Mouse (Mus musculus) embryonic fibroblast, embryonic 13.5 days (primary cell): ENCODE measurements around the gene Ednra.

Experiments
- CTCF ChIP-seq: IDR thresholded peaks from 2 replicates; pipeline ENCODE4 v1.5.1; 2011; ENCODE audit warnings: mild to moderate bottlenecking, control low read depth, low read length, moderate library complexity, borderline replicate concordance; ENCODE audit not compliant: insufficient read depth
- POLR2A ChIP-seq: IDR thresholded peaks from 2 replicates; pipeline ENCODE4 v1.6.1; 2011; ENCODE audit warnings: low read depth, mild to moderate bottlenecking, control low read depth, low read length, moderate library complexity

DNA sequence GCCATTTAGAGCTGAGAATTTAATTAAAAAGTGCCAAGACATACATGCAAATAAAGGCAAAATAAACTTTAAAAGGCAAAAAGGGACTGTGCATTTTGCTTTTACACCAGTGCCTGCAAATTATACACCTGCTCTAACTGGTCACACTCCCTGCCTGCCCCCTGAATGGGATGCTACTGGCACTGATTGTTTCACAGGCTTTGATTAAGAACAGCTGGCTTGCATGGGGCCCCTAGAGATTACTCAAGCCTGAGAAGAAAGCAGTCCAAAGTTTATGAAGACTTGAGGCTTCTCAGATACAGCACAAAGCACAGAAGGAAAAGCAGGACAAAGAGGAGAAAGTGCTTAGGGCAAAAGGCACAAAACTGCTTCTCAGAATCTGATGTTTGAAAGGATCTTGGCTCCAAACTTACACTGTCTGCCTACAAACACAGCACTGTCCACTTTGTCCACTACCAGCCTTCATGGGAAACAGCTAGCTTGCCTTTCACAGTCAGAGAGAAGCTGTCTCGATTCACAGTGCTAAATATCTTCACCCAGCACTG, 73.5 kb downstream of the Ednra start:
- no peak for TF ChIP-seq POLR2A
- no peak for TF ChIP-seq CTCF
